Comparison of ENCODE assay signal across 13 mouse cellular contexts in the genomic region with DNA sequence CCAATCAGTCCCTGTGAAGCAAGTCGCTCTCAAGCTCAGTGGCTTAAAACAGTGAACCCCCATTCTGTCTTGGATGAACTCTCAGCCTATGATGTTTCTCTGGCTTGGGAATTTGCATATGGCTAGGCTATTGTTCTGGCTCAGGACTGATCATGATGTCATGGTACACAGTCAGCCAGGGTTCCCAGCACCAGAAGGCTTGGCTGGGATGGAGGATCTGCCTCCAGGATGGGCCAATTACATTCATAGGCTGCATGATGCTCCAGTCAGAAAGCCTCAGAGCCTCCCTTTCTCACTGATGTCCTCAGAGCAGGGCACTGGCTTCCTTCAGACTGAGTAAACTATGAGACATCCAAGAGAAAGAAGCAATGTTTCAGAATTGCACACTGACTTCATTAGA.
"Had no signal": no experiment of that assay in that cellular context is flagged by ENCODE, and none has a peak within 500 bp of the region (broad histone marks: within the 10 kb centered on the region; RNA-seq: fewer than 3 reads in every experiment).

No protein-coding gene starts in this region.

- H3K4me3 ChIP-seq: limb, embryonic 13.5 days; liver, embryonic 15.5 days; midbrain, embryonic 13.5 days; myocyte; neural tube, embryonic 15.5 days had no signal

- H3K4me2 ChIP-seq: limb, embryonic 13.5 days; liver, embryonic 15.5 days; midbrain, embryonic 13.5 days; neural tube, embryonic 15.5 days had no signal

- H3K36me3 ChIP-seq: limb, embryonic 13.5 days; liver, embryonic 15.5 days; midbrain, embryonic 13.5 days; neural tube, embryonic 15.5 days had no signal

- H3K9me3 ChIP-seq: liver, embryonic 15.5 days; midbrain, embryonic 13.5 days; neural tube, embryonic 15.5 days had no signal

- H3K4me1 ChIP-seq: limb, embryonic 13.5 days; liver, embryonic 15.5 days; midbrain, embryonic 13.5 days; neural tube, embryonic 15.5 days had no signal

- DNase-seq: left cerebral cortex, postnatal 4 days; lung, adult 2 months; lung, postnatal 36 days; right cerebral cortex, adult 18-20 months; spleen, adult 18-20 months; thymus, adult 18-20 months; thymus, postnatal 14 days had no signal

- H3K27ac ChIP-seq: limb, embryonic 13.5 days; liver, embryonic 15.5 days; midbrain, embryonic 13.5 days; neural tube, embryonic 15.5 days had no signal

- ATAC-seq: lung, postnatal 0 days; midbrain, embryonic 13.5 days had no signal

- H3K9ac ChIP-seq: limb, embryonic 13.5 days; liver, embryonic 15.5 days; midbrain, embryonic 13.5 days; neural tube, embryonic 15.5 days had no signal

- H3K27me3 ChIP-seq: limb, embryonic 13.5 days; liver, embryonic 15.5 days; midbrain, embryonic 13.5 days; neural tube, embryonic 15.5 days had no signal
